Mouse (Mus musculus) c-Kit-positive CD71-positive TER-119-negative erythroid progenitor cells, embryonic 14.5 days (primary cell): ENCODE results near the gene Padi2.

Source experiments
- DNase-seq: peaks from one replicate; pipeline ENCODE4 v3.0.0-alpha.2; 2013; ENCODE audit warnings: low read depth

Padi2 gene

DNA sequence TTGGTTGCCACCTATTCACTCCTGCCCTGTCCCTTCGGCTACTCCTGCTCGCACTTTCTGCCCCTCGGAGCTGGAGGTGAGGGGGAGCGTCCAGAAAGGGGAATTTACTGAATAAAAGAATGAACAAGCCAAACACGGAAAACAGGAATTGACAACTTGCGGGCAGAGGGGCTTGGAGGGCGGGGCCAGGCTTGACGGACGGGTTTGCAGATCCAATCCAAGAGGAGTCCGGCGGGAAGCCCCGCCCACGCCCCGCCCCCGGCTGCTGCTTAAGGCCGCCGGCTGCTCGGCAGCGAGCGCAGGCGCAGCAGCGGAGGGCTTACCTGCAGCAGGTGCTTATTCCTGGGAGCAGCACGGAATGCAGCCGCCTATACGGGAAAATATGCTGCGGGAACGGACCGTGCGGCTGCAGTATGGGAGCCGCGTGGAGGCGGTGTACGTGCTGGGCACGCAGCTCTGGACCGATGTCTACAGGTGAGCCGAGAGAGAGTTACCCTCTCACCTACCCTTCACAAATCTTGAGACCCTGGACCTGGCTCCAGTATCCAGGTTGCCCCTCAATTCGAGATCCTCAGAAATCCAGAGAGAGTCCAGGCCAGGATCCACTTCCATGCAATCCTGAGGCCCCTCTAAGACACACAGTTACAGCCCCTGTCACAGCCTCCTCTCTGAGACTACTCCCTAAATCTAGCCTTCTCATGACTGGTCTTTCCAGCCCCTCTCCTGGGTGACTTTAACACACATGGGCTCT, at the start of gene Padi2:
TSS of gene Padi2 (plus strand) at position 269 of the 751 bp plus-strand sequence.
- peak; percentile 68 for DNase-seq

DNA sequence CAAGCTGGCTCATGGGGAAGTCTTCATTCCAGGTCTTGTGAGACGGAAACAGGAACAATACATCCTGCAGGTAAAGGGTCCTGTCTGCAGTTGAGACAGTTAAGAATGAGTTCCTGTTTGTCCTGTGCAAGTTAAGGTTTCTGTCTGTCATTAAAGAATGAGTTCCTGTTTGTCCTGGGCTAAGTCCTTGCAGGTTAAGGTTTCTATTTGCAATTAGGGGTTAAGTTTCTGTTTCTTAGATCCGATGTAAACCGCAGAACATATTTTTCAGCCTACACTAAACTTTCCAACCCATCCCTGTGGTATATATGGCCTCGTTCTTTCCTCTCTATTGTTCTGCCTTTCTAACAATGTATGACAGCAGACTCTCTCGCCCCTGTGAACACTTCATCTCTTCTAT, 49.1 kb upstream of the Padi2 start:
- DNase-seq = no peak

DNA sequence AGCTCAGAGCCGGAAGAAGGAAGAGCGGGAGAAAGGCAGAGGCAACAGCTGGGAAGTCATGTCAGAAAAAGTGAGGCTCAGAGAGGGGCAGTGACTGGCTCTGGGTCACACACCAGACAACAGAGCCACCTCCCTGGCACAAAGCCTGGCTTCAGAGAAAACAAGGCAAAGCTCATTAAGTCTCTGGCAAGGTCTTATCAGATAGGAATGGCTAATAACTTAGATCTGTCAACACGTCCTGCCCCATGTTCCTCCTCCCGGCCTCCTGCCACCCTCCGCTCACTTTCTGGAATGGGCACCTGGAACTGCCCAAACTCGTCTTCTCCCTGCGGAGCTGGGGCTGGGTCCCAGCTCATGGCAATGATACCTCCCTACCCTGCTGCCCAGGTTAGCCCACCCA, 48.3 kb upstream of the Padi2 start:
- no peak for DNase-seq

DNA sequence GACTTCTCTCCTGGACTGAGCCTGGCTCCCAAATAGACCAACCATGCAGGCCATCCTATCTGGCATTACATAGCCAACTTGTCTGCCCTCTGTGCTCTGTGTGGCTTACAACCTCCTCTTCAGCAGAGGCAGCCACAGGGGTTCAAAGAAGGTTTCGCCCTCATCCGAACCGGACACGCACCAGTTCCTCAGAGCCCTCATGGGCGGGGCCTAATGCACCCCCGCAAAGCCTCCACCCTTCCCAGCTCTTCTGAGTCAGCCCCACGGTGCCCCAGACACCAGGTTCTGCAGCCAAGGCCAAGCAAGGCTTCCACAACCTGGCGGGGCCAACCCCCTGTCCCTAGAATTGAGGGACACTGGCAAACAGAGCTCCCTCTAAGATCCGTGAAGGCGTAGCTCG, 46.9 kb upstream of the Padi2 start:
- DNase-seq = no peak

DNA sequence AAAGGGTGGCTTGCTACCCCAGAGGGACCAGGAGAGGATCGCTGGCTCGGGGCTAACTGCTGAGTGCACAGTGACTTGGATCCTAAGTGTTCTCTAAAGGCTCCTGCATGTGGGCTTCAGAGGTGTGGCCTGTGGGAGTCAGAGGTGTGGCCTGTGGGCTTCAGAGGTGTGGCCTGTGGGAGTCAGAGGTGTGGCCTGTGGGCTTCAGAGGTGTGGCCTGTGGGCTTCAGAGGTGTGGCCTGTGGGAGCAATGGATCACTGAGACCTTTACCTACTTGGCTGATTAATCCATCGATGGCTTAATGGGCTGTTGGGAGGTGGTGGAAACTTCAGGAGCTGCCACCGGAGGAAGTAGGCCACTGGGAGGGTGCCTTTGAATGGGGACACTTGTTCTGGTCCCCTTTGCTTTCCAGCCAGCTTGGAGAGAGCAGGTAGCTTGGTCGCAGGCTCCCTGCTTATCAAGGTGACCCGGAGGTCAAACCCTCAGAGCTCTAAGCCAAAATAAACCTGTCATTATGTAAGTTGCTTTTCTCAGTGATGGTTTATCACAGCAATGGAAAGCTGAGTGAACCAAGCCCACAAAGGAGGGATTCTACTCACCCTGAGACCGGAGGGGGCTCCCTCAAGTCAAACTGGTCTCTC, 45.9 kb upstream of the Padi2 start:
- peak; percentile 54 for DNase-seq

DNA sequence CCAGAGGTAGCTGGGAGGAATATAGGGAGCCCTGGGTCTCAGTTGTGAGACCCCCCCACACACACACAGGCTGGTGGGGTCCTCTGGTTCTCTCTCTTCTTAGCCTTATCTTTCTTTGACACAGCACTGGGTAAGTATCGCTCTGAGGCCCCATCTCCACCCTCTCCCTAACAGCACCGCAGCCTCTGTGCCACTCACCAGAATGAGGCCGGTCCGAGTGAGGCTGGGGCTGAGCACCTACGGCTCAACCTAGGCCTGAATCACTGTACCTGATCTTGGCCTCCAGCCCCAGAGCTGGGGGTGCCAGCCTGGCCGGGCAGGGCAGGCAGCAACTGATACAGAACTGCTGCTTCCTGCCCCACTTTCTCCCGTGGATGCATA, 45.4 kb upstream of the Padi2 start:
- no peak for DNase-seq

DNA sequence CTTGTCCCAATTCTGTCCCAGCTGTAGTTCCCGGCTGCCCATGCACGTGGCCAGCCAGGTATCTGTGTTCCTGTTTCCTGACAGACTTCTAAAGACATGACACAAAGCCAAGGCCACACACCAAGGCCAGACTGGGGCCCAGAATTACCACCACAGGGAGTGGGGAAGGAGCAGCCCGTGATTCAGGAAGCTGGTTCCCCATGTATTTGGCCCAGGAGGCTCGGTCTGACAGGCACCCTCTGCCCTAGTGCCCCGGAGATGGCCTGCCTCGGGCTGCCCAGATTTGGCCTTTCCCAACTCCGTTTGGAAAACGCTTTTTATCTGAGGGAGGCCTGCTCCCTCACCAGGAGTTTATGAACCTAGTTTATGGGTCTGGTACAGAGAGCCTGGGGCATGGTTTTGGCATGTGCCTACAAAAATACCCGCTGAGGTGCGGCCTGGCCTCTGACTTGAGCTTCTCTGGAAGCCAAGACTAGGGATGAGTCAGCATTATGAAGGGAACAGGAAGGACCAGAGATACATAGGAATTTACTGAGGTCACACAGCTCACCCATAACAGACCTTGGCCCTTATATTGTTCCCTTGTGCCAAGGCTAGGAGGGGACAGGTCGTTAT, 44.0 kb upstream of the Padi2 start:
- no peak for DNase-seq

DNA sequence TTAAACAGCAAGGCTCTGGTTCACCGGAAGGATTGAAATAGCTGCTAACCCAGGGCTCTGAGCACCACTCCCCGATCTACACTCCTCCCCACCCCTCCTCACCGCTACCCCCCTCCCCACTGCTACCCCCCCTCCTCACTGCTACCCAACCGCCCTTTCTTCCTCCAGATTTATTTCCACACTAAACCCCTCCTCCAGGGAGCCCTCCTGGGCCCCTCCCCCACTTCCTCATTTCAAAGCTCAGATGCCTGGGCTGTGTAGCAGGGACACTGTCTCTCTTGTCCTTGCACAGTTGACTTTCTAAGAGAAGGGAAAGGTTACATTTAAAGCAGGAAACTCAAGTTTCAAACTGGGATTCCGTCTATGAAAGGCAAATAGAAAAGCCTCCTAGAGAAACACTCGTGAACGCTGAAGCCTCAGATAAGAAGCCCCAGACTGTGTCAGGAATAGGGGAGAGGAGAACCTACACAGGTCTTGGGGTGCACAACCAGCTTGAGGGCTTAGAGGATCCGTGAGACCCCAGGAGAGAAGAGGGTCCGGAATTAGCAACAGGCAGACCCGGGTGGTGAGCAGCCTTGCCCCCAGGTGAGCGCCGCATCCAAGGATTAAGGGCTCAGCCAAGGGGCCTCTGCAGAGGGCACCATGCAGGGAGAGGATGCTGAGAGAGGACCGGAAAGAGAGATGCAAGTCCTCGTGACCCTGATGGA, 37.5 kb upstream of the Padi2 start:
- no peak for DNase-seq

DNA sequence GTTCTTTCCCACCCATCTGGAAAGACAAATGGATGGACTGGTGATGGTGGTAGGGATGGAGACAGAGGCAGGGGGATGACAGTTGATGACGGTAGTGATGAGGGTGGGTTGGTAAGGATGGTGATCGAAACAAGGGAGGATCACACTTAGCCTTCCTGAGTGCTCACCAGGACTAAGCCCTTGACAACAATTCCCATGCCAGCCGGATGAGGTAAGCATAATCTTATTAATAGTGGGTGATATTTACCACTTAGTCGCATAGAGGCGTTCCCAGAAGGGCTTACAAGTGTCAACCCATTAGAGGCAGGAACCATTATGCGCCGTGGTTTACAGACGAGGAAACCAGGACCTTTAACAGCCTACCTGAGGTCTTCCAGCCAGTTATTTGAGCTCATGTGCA, 36.2 kb upstream of the Padi2 start:
- DNase-seq = no peak

DNA sequence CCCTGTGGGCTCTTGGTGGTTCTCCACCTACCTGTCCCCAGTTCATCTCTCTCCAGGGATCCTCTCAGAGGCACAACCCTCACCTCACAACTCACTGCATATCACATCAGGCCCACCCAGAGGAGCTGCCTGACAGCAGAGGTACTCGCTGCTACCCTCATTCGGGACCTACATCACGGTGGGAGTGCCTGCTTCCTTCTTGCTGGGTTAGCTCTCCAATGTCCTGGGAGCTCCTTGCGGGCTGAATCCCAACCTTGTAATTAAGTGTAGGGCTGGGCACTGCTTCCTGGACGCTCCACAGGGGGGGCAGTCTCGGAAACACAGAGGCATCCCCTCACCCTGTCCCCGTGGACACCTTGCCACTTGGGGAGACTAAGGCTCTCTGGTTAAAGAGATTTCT, 35.3 kb upstream of the Padi2 start:
- no peak for DNase-seq

DNA sequence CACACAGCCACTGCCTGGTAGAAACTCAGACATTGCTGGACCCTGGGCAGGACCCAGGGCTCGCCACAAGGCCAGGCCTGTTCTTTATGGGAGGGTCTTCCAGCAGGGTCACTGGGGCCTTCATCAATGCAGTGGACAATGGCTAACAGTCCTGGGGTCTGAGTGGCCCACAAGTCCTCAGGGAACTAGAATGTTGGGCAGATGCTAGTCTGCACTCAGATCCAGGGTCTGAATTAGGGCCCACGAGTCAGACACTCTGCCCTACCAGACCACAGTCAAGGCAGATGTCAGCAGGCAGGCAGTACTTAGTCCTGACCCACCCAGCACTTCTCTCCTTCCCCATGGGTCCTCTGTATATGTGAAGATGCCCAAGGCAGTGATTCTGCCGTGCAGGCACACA, 34.8 kb upstream of the Padi2 start:
- no peak for DNase-seq

DNA sequence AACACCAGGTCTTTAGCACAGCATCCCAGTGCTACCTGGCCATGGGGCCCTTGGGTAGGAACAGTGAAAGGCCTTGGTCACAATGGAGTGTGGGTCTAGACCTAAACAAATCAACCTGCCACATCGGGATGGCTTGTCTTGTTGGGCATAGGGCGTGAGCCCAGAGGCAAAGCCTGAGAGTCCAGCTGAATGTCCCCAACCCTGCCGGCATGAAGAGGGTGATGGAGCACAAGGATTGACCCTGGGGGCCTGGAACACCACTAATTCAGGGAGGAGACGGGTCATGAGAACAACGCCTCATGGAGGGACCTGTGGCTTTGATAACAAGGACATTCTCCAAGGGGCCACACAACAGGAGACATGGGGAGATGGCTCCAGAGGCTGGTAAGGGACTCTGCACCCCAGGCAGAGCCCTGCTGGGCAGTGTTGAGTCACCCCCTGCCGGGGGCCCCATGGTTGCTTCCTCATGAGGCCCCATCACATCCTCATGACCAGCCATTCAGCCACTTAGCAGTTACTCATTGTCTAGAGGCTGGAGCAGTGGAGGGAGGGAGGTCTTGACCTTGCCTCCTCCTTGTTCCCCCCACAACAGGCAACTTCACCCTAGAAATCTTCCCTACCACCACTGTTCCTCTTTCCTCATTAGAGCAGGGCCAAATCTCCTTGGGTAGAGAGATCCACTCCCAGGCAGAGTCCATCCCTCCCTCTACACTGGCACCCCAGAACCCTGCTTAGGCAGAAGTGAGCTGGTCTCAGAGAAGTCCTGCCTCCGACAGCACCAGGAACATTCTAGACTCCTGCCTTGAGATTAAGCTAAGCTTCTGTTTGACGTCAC, 34.1 kb upstream of the Padi2 start:
- DNase-seq = no peak

DNA sequence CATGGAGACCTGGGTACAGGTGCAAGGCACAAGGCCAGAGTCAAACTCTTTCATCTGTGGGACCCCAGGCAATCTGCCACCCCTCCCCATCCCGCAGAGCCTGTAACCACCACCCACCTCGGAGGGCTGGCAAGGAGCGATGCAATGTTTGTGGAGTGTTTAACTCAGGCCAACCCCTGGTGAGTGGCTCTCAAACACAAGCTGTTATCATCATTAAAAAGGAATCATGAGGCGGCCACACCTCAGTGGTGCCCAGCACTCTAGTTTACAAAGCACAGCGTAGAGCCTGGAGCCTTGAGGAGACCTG, 33.5 kb upstream of the Padi2 start:
- DNase-seq = no peak

DNA sequence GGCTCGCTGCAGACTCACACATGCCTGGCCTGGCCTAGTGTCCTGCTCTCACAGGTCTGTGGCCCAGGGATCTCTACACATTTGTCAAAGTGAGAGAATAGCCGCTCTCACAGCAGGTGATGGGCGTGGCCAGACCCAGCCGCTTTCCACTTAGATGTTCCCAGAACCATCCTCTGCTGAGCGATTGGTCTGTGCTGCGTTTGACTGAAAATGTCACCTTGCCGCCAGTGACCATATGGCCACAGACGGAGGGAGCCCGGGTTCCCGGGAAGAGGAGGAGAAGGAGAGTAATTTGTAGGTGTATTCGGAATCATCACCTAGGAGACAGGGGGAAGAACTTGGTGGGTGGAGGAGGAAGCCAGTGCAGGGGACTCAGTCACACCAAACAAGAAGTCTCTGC, 33.1 kb upstream of the Padi2 start:
- DNase-seq = no peak

DNA sequence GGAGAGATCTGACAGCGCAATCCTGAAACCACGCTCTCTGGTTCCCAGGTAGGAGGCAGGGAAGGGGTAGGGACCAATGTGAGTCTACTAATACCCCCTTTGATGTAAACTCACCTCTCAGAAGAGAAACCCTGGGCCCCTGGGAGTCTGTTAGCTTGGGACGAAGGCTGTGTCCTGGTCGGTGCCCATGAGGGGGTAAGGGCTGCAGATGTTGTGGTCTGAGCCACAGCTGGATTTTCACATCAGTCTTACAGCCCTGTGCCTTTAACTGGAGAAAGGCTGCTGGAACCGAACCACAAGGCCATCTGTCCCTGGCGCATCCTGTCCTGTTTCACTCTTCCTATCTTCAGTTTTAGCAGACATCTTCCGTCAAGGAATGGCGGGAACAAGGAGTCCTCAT, 30.0 kb upstream of the Padi2 start:
- DNase-seq = no peak

DNA sequence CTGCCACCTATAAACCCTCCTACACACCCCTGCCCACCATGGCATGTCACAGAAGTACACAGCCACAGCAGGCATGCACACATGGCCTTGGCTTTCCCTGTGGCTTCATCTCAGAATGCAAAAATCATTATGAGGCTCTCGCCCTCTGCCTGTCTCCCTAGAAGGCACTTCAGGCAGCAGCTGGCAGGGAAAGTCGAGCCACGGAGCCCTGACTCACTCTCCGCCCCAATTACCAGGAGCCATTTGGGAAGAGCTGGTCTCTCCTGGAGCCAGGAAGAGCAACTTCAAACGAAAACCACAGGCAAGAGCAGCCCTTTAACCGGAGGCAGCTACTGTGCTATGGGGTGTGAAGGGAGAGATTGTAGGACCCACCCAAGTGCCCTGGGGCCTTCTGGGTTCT, 29.5 kb upstream of the Padi2 start:
- no peak for DNase-seq

DNA sequence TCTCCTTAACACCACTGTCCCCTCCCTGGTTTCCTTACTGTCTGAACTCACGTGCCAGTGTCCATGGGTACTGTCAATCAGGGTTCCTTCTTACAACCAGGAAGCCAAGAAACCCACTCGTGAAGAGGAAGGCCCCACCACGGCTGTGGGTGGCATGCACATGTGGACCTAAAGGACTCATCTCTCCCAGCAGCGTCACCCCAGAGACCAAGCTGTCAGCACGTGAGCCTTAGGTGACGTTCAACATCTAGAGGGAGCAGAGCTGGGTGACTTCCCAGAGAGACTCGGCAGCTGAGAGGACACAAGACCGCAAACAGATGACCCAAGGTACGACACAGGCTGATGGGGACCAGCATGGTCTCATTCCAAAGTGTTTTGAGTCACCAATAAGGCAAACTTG, 28.7 kb upstream of the Padi2 start:
- no peak for DNase-seq

DNA sequence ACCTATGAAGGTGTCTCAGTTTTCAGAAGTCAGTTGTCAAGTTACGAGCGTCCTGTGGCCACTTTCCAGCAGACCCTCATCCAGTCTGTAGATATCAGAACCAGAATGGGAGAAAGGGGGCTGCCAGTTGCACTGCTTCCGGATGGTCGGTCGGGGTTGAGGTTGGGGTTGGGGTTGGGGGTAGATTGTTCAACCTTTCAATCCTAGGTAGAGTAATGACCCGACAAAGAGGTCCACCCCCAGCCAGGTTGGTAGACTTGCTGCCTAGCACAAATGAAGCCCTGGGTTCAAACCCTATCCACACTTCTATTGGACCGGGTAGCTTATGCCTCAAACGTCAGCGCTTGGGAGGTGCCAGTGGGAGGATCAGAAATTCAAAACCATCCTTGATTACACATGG, 27.5 kb upstream of the Padi2 start:
- DNase-seq = no peak

DNA sequence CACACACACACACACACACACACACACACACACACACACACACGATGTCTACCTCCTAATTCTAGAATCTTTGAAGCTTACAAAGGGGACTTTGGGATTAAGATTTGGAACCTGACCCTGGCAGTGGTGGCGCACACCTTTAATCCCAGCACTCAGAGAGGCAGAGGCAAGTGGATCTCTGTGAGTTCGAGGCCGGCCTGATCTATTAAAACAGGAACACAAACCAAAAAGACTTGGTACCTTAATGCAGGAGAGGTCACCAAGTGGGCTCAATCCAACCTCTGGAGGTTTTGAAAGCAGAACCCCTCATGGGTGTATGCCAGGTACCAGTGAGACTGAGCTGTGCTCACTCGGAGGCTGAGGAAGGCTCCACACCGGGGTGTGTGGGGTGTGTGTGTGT, 27.0 kb upstream of the Padi2 start:
- DNase-seq = no peak

DNA sequence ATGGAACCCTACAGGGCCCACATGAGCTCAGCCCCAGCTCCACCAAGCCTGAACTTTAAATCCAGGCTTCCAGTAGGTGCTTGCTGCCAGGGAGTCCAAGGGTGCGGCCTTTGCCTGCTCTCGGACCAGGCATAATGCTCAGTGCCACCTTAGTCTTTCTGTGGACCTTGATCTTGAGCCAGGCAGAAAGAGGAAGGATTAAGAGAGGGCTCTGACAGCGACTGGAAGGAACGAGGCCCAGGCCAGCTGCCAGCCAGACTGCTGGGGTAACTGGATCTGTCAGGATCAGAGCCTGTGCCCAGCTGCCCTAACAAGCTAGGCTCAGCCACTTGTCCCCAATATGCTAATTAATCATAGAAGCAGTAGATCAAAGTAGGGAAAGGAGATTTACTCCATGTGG, 26.4 kb upstream of the Padi2 start:
- no peak for DNase-seq

DNA sequence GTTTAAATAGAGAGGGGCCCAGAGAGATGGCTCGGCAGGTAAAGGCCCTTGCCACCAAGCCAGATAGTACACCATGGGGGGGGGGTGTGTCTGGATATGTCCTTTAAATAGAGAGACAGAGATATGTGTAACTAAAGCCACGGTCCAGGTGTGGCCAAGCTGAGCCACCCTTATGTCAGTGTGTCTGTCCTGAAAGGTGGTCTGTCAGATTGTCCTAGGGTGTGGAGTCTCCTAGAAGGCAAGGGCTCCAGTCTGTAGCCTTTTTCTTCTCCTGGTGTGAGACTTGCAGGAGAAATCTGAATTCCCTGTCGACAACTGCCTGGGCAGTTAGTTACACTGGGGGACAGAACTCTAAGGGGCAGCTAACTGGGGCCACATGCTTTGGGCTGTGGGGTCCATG, 25.9 kb upstream of the Padi2 start:
- no peak for DNase-seq

DNA sequence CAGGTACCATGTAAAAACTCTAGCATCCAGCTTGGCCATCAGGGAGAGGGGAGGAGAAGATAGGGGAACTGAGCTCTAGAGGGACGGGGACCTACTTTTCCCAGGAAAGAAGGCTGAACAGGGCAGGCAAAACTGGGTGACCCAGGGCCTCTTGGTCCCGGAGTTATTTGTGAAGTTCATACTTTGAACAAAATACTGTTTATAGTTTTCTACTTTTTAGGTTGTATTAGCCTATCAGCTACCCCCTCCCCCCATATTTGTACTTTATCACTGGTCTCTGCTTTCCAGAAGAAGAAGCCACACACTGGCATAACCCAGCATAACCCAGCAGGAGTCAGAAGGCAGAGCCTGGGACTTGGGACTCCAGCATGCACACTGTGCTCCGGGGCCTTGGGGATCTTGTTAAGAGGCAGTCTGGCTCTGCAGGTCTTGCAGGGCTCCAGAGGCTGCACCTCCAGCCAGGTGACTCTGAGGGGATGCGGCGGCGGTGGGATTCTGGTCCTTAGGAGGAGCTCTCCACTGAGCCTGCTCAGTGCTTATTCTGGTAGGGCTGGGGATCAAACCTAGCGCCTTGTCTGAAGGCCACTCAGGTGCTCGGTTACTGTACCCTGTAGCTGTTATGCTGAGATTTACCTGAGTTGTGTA, 25.0 kb upstream of the Padi2 start:
- DNase-seq = no peak
